Mouse (Mus musculus) right cerebral cortex, postnatal 4 days (tissue): ENCODE measurements around the gene Glg1.
A peak's percentile ranks its signal among the peaks of the same experiment; 100 is the strongest.
"Not testable (repeated sequence)": the region's sequence is repeated elsewhere in the genome, so short reads cannot be mapped to it uniquely, and the experiment has no call there.

Experiments used
- DNase-seq: peaks from one replicate; pipeline ENCODE4 v3.0.0-alpha.2; 2022

Gene Glg1

DNA sequence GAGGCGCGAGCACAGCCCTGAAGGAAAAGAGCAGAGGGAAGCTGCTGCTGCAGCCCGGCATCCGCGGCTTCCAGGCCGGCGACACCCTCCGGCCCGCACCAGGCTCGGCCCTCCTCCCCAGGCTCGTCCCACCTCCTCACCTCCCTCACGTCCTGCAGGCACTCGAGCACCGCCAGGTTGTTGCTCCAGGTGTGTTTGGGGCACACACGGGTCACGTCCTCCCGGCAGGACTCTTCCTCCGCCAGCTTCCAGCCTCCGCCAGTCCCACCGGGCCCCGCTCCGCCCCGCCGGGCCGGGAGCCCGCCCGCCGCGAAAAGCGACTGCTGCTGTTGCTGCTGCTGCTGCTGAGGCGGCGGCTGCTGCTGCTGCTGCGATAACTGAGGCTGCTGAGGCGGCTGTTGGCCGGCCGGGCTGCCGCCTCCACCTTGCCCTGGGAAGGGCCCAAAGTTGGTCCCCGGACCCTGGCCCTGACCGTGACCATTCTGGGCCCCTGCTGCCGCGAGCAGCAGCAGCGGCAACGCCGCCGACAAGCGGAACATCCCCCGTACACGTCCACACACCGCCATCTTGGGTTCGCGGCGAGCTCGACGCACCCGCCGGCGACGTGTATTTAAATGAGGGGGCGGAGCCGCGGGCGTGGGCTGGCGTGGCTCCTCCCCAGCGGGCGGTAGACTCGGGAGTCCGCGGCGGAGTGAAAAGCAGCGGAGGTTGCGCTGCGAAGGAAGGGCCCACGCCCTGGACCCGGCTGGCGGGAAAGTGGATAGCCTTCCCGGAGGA is at the start of gene Glg1:
Gene Glg1 (minus strand): TSS at position 586 of the 777 bp plus-strand sequence.
- DNase-seq = peak; percentile 90

DNA sequence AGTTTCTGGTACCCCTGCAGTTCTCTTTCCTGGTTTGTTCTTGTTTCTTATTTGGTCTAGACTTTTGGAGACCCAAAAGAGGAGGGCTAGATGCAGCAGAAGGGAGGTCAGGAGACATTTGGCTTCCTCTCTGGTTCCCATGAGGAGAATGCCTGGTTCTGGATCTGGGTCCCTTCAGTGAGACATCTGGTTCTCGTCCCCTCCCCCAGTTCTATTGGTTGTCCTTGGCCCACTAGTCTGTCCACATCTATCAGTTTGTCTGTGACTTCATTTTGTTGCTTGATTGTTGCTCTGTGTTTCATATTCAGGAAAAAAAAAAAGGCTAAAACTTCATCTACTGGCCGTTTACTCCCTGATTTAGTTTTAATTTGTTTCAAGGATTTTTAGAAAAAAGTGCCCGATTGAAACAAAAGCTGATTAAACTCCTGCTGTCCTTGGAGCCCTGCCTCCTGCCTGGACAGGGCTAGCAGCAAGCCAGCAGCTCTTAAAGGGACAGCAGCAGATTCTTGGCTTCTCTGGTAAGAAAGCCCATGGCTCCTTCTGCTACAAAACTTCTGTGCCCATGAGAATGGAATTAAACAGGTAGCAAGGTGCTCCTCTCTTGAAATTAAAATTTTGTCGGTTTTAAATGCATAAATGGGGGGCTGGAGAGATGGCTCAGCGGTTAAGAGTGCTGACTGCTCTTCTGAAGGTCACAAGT is 46.2 kb upstream of the Glg1 start:
- DNase-seq = no peak

DNA sequence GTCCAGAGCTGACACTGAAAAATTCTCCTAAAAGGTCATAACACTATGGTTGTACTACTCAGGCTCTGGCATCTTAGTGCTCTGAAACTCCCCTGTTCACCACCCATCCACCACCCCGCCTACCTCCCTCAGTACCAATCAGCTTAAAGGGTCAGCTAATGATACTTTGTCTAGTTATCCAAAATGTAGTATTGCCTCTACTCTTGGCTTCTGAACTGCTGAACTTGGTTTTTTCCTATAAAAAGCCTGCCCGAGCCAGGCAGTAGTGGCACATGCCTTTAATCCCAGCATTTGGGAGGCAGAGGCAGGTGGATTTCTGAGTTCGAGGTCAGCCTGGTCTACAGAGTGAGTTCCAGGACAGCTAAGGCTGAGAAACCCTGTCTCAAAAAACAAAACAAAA is 45.3 kb upstream of the Glg1 start:
- no peak for DNase-seq

DNA sequence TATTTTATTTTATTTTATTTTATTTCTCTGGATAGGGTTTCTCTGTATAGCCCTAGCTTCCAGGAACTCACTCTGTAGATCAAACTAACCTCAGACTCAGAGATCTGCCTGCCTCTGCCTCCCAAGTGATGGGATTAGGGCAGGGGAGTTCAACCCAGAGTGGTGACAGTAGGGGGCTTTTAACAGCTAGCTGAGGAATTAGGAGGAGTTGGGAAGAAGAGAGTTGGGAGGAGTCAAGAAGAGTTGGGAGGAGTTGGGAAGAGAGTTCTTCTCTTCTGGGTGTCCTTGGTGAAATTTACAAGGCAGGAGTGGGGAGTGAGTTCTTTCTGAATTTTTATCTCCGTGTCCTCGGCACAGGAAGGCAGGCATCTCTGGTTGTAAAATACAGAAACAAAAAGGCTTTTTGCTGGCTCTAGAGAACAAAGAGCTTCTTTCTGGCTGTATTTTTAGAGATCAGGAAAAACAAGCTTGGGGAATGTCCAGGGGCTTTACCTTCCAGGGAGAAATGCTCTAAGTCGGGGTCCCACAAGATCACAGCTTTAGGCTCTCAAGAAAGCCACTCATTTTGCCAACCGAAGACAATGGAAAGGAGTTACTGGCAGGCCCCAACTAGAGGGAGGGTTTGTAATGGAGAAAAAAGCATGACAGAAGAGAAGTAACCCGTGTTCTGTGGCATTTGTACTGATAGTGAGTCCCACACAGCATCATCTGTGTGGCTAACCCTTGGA is 44.2 kb upstream of the Glg1 start:
- not testable (repeated sequence) for DNase-seq

DNA sequence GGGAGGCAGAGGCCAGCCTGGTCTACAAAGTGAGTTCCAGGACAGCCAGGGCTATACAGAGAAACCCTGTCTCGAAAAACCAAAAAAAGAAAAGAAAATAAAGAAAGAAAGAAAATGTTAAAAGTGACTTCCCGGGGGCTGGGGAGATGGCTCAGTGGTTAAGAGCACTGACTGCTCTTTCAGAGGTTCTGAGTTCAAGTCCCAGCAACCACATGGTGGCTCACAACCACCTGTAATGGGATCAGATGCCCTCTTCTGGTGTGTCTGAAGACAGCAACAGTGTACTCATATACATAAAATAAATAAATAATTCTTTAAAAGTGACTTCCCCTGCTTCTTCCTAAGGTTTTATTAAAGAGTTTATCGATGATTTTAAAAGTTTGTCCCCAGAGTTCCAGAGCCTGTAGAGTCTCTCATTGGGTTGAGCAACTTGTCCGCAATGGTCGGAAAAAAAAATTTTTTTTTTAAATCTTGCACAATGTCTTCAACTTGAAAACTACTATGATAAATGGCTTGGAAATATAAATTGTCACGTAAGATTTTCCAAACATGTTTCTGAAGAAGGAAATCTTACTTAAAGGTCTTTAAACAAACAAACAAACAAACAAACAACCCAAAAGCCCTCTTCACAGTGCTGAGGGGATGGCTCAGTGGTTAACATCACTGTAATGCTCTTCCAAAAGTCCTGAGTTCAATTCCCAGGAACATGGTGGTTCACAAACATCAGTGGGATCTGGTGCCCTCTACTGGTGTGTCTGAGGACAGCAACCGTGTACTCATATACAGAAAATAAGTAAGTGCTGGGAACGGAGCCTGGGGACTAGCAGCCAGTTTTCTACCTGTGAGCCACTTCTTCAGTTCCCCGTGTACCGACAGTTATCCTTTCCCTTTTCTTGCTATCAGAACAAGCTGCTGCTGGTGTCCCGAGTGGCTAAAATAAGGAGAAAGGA is 41.9 kb upstream of the Glg1 start:
- no peak for DNase-seq

DNA sequence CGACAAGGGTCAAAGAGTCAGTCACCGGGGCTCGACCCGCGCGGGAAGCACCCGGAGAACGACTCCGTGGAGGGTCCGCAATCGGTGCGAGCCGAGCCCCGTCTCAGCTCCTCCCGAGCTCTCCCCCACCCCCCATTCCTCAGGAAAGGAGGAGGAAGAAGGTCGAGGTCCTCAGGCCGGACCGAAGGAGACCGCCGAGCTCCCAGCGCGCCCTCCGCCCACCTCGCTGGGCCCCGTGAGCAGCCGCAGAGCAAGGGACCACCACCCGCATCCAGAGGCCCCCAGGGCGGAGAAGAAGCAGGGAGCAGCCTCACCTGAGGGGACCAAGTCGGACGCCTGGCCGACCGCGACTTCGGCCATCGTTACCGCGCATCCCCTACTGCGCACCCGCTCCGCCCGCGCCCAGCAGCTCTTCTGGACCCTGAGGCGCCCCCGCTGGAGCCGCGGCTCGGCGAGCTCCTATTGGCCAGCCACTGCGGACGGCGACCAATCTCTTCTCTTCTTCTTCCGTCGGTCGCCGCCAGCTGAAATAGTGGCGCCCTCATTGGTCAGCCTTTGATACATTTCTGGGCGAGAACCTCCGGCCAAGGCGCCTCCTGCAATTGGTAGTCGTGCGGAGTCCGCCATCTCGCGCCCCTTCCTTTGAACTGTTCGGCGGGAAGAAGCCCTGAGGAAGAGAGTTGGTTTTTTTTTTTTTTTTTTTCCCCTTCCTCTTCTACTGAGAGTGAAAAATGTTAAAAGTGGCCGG is 41.0 kb upstream of the Glg1 start, which contains the start of gene Rfwd3:
Gene Rfwd3 (minus strand): TSS at position 402 of the 748 bp plus-strand sequence.
- peak; percentile 90 for DNase-seq

DNA sequence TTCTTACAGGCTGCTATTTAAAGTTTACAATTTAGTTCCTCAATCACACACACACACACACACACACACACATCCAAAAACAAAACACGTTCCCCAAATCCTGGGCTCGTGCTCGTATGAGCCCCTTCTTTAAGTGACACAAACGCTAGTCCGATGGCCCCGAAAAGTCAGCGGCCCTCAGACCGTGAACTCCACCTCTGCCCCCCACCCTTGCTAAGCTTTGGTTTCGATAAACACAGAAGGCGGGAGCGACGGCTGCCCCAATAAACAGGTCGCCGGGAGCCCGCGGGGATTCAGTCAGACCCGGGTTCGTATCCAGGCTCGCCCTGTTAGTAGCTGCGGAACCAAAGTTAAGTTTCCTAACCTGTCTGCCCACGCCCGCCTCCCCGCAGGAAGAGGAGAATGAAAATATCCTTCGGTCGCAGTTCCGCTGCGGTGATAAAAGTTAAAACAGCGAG is 40.4 kb upstream of the Glg1 start:
- DNase-seq = peak; percentile 28

DNA sequence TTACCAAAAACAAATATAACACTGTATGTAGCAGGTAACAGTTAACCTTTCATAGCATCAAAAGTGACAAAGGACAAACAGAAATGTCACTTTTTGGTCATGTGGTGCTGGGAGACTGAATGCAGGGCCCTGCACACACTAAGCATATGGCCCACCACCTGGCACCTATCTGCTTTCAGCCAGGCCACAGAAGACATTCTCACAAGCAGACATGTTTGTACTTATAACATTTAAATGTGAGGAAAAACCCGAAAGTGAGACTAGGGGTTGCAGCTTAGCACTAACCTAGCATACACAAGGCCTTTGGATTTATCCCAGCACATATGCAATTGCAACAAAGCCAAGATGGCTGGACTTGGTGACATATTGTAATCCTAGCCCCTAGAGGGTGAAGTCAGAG is 39.0 kb upstream of the Glg1 start:
- DNase-seq = no peak

DNA sequence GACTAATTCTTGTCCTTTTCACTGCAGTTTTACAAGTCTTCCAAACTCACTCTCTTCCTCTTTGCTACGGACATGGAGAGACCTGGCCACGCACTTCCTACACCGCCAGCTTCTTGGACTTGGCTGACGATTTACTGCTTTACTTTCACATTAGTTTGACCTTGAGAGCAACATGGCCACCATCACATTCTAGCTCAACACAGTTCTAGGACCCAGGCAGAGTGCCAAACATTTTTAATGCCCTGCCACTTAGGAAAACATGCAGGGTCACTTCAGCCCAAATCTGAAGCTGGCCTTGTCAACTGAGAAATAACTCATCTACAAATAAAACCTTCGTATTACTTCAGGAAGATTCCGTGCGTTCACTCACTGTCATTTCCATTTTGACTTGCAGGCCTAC is 32.7 kb upstream of the Glg1 start:
- DNase-seq = no peak

DNA sequence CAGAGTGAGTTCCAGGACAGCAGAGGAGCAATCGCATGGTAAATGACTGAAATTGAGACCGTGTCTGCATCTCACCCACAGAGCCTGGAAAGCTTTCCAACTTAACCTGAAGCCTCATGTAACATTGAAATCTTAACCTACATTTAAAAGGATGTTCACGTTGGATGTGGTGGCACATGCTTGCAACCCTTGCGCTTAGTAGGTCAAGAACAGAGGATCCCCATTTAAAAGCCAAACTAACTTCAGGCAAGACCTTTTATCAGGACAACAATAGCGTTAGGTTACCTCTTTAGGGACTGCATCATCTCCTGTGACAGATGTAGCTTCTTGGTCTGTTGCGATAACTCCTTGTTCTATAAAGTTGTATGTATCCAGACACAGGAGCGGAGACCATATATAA is 31.6 kb upstream of the Glg1 start:
- no peak for DNase-seq

DNA sequence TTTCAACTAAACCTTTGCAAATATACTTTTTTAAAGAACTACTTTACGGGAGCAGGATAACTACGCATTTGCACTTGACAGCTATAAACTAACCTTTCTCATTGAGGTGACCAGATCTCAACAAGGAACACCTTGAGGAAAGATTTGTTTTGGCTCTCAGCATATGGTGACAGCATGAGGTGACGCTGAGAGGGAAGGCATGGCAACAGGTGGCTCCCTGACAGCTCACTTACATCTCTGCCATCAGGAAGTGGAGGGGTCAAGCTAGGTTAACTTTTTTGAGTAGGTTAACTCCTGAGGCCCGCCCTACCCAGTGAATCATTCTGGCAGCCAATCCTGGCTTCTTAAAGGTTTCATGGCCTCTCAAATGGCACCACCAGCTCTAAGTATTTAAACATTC is 26.6 kb upstream of the Glg1 start:
- no peak for DNase-seq

DNA sequence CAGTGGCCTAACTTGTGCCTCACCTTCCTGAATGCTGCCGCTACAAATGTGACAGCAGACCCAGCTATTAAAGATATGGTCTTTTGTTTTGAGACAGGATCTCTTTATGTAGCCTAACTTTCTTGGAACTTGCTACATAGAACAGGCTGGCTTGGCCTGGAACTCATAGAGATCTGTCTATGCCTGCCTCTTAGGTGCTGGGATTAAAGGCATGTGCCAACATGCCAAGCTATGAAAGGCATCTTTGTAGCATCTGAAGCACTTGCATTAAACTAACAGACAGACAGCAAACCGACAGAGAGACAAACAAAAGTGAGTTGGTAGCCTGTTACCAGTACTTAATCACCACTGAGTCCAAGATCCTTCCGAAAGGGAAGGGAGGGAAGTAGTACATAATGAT is 23.1 kb upstream of the Glg1 start:
- DNase-seq = no peak

DNA sequence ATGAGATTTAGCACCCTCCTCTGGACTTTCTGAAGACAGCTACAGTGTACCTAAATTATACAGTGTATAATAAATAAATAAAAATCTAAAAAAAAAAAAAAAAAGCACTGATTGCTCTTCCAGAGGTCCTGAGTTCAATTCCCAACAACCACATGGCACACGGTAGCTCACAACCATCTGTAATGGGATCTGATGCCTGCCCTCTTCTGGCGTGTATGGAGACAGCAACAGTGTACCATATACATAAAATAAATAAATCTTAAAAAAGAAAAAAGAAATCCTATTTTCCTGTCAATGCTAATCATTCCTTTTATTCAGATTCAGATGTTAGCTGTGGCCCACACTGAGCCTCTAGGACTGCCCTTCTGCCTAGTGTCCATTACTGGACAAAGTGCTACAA is 9.3 kb upstream of the Glg1 start:
- DNase-seq = no peak

DNA sequence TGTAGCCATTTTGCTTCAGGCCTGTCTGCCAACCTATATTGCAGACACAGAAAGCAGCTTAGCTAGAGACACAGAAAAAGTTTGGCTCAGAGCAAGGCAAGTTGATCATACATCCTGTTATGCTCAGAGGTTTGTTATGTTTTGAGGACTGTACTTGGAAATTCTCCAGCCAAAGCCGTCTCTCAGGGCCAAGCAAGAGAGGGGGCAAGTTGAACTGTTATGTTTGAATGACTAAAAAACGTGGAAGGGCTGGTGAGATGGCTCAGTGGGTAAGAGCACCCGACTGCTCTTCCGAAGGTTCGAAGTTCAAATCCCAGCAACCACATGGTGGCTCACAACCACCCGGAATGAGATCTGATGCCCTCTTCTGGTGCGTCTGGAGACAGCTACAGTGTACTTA is 7.1 kb upstream of the Glg1 start:
- DNase-seq = not testable (repeated sequence)

DNA sequence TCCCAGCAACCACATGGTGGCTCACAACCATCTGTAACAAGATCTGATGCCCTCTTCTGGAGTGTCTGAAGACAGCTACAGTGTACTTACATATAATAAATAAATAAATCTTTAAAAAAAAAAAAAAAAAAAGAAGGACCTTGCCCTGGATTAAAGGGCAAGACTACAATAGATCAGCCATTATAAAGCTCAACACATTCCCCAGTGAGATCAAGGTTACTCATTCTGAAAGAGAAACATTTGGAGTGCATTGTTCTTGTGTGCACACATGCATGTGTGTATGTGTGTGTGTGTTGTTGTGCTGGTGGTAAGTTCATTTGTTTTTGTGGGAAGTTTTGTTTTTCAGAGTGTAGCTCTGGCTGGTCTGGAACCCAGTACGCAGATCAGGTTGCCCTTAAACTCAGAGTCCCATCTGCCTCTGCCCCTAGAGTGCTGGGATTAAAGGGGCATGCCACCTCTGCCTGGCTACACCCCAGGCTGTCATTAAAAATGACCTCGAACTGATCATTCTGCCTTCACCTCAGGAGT is 5.7 kb upstream of the Glg1 start:
- no peak for DNase-seq

DNA sequence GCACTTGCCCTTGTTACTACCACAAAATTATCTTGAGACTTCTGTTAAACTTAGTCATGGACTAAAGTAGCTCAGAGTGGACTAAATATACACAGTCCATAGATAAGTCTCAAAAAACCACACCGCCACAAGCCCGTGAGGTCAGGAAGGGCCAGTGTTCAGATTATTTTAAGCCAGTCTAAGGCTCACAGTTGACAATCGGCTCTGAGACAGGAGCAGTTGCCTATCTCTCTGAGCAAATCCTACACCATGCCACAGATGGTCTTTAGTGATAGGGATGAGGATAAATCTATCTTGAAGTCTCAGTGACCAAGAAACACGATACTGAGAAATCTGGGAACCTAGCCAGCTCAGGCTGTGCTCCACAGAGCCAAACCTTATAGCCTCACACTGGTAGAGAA is 3.0 kb upstream of the Glg1 start:
- no peak for DNase-seq

DNA sequence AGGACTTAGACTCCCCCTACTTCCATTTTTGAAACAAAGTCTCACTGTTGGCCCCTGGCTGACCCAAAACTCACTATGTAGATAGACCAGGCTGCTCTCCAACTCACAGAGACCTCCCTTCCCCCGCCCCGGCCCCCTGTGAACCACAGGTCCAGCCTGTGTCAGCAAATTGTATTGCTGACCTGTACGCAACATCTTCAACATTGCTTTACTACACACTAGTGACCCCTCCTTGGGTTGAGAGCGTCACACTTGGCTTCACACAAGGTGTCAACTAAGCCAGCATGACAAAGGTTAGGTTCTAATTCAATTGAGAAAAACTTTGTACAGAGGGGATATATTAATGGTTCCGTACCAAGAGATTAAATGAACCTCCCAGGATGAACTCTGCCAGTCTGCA is 1.2 kb upstream of the Glg1 start:
- peak; percentile 9 for DNase-seq

DNA sequence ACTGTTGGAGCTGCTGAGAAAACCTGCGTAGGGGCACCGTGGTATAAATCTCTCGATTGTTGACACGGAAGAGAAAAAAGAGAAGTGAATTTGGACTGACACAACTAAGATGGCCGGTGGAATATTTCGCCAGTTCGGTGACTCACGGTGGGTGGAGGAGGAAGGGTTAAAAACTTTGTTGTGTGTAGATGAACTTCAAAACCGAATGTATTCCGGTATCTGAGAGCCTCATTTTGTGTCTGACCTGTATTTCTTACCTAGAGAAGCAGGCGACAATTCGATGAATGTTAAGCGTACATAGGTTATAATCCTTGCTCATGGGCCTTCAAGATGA is 359 bp upstream of the Glg1 start:
- no peak for DNase-seq

DNA sequence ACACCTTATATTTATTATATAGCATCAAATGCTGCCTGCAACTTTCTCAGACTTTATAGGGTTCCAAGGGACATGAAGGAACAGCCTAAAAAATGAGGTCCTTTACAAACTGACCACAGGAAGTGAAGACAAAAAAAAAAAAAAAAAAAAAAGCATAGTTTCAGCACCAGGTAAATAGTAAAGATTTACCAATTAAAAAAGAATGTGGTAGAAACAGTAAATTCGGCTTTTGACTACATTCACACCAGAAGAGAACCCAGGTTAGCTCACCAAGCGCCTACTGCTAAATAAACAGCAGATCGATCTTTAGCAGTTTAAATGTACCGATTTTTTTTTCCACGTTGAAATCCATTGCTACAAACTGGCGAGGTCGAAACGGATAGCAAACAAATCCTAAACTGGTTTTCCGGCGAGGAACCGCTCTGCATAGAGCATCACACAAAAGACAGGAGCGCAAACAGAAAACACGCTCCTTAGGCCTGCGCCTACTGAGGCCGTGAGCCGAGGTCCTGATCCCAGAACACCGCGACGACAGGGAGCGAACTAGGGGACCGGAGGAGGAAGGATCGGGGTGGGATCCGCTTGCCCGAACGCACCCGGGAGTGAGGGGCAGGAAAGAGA is 896 bp downstream of the Glg1 start:
- no peak for DNase-seq

DNA sequence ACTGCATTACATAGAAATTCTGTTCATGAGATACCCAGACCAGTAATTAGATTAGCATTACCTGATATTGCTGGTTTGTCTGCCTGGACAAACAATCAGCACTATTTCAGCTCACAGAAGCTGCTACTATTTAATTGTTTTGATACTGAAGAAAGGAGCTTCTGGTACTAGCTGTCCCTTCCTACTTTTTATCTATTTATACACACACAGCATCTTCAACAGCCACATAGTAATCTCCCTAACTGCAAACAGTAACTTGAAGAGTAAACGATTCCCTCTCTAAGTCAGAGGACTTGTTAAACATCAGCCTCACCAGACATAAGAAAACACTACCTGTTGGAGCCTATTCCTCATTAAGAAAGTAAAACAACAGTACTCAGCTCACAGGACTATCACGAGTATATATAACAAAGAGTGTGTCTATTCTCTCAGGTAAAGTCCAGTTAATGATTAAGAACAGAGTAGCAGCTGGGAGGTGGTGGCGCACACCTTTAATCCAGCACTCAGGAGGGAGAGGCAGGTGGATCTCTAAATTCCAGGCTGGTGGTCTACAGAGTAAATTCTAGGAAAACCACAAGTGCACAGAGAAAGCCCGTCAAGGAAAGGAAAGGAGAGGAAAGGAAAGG is 6.4 kb downstream of the Glg1 start:
- no peak for DNase-seq

DNA sequence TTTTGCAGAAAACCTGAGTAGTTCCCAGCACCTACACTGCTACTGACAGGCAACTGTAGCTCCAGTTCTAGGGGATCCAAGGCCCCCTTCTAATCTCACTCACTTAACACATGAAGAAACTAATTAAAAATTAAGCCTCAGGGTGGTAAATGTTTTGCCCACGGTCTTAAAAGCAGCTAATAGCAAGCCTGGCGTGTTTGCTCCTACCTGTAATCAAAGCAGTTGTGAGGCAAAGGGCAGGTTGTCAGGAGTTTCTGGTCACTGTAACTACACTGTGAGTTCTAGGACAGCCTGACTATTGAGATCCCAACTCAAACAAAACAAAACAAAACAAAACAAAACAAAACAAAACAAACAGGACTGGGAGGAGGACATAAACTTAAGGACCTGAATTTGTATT is 8.9 kb downstream of the Glg1 start:
- DNase-seq = no peak
